Mouse (Mus musculus): ENCODE measurements around the gene Aanat. TPM values are rescaled to one million over a fixed set of nuclear protein-coding genes. Genes with fewer than 3 reads are reported as not detected.

Aanat gene
- polyA plus RNA-seq, 1 experiment: 0.07 TPM

GRCm38 (mm10) chr11:116574486-116574885, 11.7 kb upstream of the Aanat start:
- DNase-seq (ENCODE audit: low spot score): no peak

- no peak for DNase-seq (ENCODE audit: low spot score)
Observed at GRCm38 (mm10) chr11:116574982-116575381, 11.2 kb upstream of the Aanat start.

GRCm38 (mm10) chr11:116575396-116575795, 10.8 kb upstream of the Aanat start:
- DNase-seq (ENCODE audit: low spot score): no peak

GRCm38 (mm10) chr11:116579280-116579679, 7.0 kb upstream of the Aanat start:
- no peak for DNase-seq (ENCODE audit: low spot score)

GRCm38 (mm10) chr11:116580031-116580652, 6.1 kb upstream of the Aanat start:
- no peak for DNase-seq (ENCODE audit: low spot score)

GRCm38 (mm10) chr11:116580711-116581375, 5.4 kb upstream of the Aanat start:
- DNase-seq (ENCODE audit: low spot score): peak; percentile 69

GRCm38 (mm10) chr11:116581376-116581814, 4.8 kb upstream of the Aanat start, which contains the start of gene Ube2o:
Gene Ube2o, minus strand, starts transcription at chr11:116581447.
- DNase-seq (ENCODE audit: low spot score): no peak

GRCm38 (mm10) chr11:116585682-116586081, 550 bp upstream of the Aanat start:
- no peak for DNase-seq (ENCODE audit: low spot score)

- peak; percentile 71 for DNase-seq (ENCODE audit: low spot score)
Observed at GRCm38 (mm10) chr11:116586801-116587631, 784 bp downstream of the Aanat start.

GRCm38 (mm10) chr11:116589020-116589531, 2.8 kb downstream of the Aanat start:
- DNase-seq (ENCODE audit: low spot score): no peak

GRCm38 (mm10) chr11:116589574-116589973, 3.3 kb downstream of the Aanat start:
- DNase-seq (ENCODE audit: low spot score): no peak

GRCm38 (mm10) chr11:116591621-116592020, 5.4 kb downstream of the Aanat start:
- DNase-seq (ENCODE audit: low spot score): no peak

- DNase-seq (ENCODE audit: low spot score): peak; percentile 82
Observed at GRCm38 (mm10) chr11:116592428-116592827, 6.2 kb downstream of the Aanat start.

- no peak for DNase-seq (ENCODE audit: low spot score)
Observed at GRCm38 (mm10) chr11:116593345-116593744, 7.1 kb downstream of the Aanat start.

- no peak for DNase-seq (ENCODE audit: low spot score)
Observed at GRCm38 (mm10) chr11:116596766-116597165, 10.5 kb downstream of the Aanat start.

- DNase-seq (ENCODE audit: low spot score): no peak
Observed at GRCm38 (mm10) chr11:116598193-116598592, 12.0 kb downstream of the Aanat start.

GRCm38 (mm10) chr11:116599230-116599629, 13.0 kb downstream of the Aanat start:
- DNase-seq (ENCODE audit: low spot score): no peak

GRCm38 (mm10) chr11:116601166-116601565, 14.9 kb downstream of the Aanat start:
- DNase-seq (ENCODE audit: low spot score): no peak

- no peak for DNase-seq (ENCODE audit: low spot score)
Observed at GRCm38 (mm10) chr11:116602043-116602442, 15.8 kb downstream of the Aanat start.

- DNase-seq (ENCODE audit: low spot score): no peak
Observed at GRCm38 (mm10) chr11:116603339-116603738, 17.1 kb downstream of the Aanat start.

- DNase-seq (ENCODE audit: low spot score): no peak
Observed at GRCm38 (mm10) chr11:116604097-116604496, 17.9 kb downstream of the Aanat start.

GRCm38 (mm10) chr11:116607717-116608116, 21.5 kb downstream of the Aanat start:
- DNase-seq (ENCODE audit: low spot score): no peak
